Mouse (Mus musculus): ENCODE measurements around the gene Lmbr1l.

DNA sequence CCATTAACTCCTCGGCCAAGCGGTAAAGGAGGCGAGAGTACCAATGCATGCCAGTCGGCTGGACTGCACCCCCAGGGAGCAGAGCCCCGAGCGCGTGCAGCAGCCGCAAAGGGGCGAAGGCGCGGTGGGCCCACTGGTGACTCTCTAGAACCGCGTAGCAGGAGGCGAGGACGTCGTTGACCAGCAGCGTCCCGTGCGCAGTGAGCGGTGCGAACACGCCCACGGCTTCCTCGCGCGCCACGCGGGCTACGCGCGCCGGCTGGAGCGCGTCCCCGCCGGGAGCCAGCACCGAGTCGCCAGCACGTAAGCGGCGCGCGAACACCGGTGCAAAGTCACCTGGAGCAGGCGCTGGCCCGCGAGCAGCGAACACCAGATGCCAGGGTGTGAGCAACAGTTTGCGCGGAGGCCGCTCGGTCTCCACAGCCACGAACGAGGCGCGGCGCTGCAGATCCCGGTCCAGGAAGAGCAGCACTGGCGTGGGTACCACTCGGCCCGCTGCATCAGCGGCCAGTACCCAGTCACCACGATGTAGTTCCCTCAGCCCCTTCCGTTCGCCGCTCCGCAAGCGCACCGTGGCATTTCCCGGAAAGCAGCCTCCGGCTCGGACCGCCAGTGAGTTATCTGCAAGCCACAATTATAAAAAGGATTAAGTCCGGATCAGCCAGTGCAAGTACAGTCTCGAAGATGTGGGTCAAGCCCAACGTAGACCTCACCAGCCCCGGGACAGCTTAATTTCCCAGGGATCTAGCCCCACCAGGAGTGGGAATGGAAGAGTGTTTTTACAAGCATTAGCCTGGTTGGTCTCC is 23.9 kb downstream of the Lmbr1l start, which contains the start of gene Rhebl1:
- no peak for TF ChIP-seq POLR2A (IDR thresholded peaks at IDR 0.05; ENCODE audit: insufficient read length, low read depth)
- TF ChIP-seq USF1 (IDR thresholded peaks at IDR 0.05; ENCODE audit: low read depth) = no peak
- no peak for TF ChIP-seq CEBPB (IDR thresholded peaks at IDR 0.05; ENCODE audit: insufficient read depth, poor library complexity, severe bottlenecking)
- TF ChIP-seq MAX (IDR thresholded peaks at IDR 0.05; ENCODE audit: low read depth) = no peak
- no peak for TF ChIP-seq E2F4 (IDR thresholded peaks at IDR 0.05; ENCODE audit: insufficient read depth)
- TF ChIP-seq REST (IDR thresholded peaks at IDR 0.05; ENCODE audit: insufficient read depth, insufficient read length) = no peak
- no peak for TF ChIP-seq SRF (IDR thresholded peaks at IDR 0.05; ENCODE audit: control insufficient read depth, insufficient read length, low read depth)
- no peak for TF ChIP-seq TCF12 (IDR thresholded peaks at IDR 0.05; ENCODE audit: insufficient read depth, poor library complexity, severe bottlenecking)
- TF ChIP-seq POLR2AphosphoS2 (IDR thresholded peaks at IDR 0.05; ENCODE audit: insufficient read length, low read depth) = no peak
- TF ChIP-seq MYOD1 (IDR thresholded peaks at IDR 0.05; ENCODE audit: control insufficient read depth in 1 of 3, insufficient read length in 2 of 3, low read depth in 2 of 3) = peak in 1 of 3 experiments; percentile 11
